ENCODE assay signal across 15 mouse cellular contexts in the genomic region with DNA sequence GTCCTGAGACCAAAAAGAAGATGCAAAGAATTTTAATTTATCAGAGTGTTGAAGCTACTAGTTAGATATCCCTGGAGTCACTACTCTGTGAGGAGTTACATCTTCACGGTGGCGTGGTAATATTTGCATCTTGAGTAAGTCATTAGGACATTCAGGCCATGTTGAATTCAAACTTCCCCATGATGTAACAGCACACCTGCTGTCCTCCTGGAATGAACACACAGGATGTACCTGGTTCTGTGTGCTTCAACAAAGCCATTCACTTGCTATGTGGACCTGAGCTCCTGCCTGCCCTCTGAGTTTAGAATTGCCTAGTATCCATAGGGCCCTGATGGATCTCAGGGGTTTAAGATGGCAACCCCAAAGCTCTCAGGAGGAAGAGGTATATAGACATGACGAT.
"Had no signal": no experiment of that assay in that cellular context is flagged by ENCODE, and none has a peak within 500 bp of the region (broad histone marks: within the 10 kb centered on the region; RNA-seq: fewer than 3 reads in every experiment).

No protein-coding gene starts in this region.

- H3K9ac ChIP-seq: neural tube, embryonic 12.5 days; neural tube, embryonic 13.5 days; neural tube, embryonic 15.5 days; stomach, embryonic 15.5 days had no signal

- H3K27ac ChIP-seq: neural tube, embryonic 12.5 days; neural tube, embryonic 13.5 days; neural tube, embryonic 15.5 days; stomach, embryonic 15.5 days; stomach, postnatal 0 days had no signal

- H3K4me2 ChIP-seq: neural tube, embryonic 12.5 days; neural tube, embryonic 13.5 days; neural tube, embryonic 15.5 days; stomach, embryonic 15.5 days had no signal

- H3K27me3 ChIP-seq: neural tube, embryonic 12.5 days; neural tube, embryonic 13.5 days; neural tube, embryonic 15.5 days; stomach, embryonic 15.5 days had no signal

- DNase-seq: retina, postnatal 1 day; right cerebral cortex, adult 18-20 months; right cerebral cortex, postnatal 14 days; right cerebral cortex, postnatal 25 days; right cerebral cortex, postnatal 4 days; spleen, adult 18-20 months; thymus, adult 18-20 months; thymus, postnatal 25 days; thymus, postnatal 36 days; thymus, postnatal 4 days had no signal

- H3K36me3 ChIP-seq: neural tube, embryonic 12.5 days; neural tube, embryonic 13.5 days; neural tube, embryonic 15.5 days; stomach, embryonic 15.5 days had no signal

- H3K9me3 ChIP-seq: neural tube, embryonic 12.5 days; neural tube, embryonic 13.5 days; neural tube, embryonic 15.5 days; stomach, embryonic 15.5 days had no signal

- H3K4me3 ChIP-seq: neural tube, embryonic 12.5 days; neural tube, embryonic 13.5 days; neural tube, embryonic 15.5 days; stomach, embryonic 15.5 days had no signal
